Mouse (Mus musculus) cerebellum, postnatal 10 days (tissue): ENCODE results near the gene Itpripl2.

Source experiments
- DNase-seq, 2 experiments: peaks; one replicate each; pipeline ENCODE4 v3.0.0; 2021; ENCODE audit warnings: mixed read lengths in 2 of 2

Gene Itpripl2

GRCm38 (mm10) chr7:118441535-118441934 lies 50.2 kb downstream of the Itpripl2 start:
- DNase-seq, result no peak

- peak; percentile 43 to 46 for DNase-seq
These were observed 54.5 kb downstream of the Itpripl2 start for GRCm38 (mm10) chr7:118437101-118437802.
